Mouse (Mus musculus) kidney, adult 2 months (tissue): Measurements from ENCODE around the gene Kcnh1.

Experiments used
- CTCF ChIP-seq: fragments of 200-500 bp; conservative IDR thresholded peaks from 2 replicates; pipeline ENCODE4 v1.5.1; 2011; ENCODE audit warnings: low read depth, mild to moderate bottlenecking, control low read depth, low read length, moderate library complexity, mixed read lengths; ENCODE audit not compliant: insufficient read depth, insufficient read length
- POLR2A ChIP-seq: fragments of 200-500 bp; IDR thresholded peaks from one replicate; pipeline ENCODE4 v1.6.1; 2011; ENCODE audit warnings: low read depth, low read length, control low read depth

GRCm38 (mm10) chr1:192378546-192379075, 188.0 kb downstream of the Kcnh1 start:
- no peak for TF ChIP-seq CTCF
- TF ChIP-seq POLR2A, result no peak
